Comparison of ENCODE assay signal across 19 mouse cellular contexts in the genomic region with DNA sequence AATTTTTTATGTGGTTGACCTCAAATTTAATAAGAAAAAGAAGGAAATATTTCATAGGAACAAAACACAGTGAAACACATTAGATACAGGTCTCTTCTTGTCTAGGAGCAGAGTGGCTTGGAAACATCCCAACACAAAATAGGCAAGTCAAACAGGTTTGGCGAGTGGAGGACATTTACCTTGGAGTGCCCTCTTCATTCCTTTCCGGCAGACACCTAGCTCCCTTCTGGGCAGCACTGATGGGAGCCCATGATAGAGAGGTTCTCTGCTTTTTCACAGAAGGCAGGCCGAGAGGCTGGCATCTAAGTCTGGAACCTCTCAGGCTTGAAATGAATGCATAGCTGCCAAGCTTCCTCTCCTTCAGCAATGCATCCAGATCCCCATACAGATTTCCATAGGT. TPM values are rescaled to one million over a fixed set of nuclear protein-coding genes. Genes with fewer than 3 reads are reported as not detected.
A peak's percentile ranks its signal among the peaks of the same experiment; 100 is the strongest.
DNase-seq lines count a peak whose midpoint lies in the region; ATAC-seq lines count a peak whose summit lies in the region.
"Had no signal": no experiment of that assay in that cellular context is flagged by ENCODE, and none has a peak within 500 bp of the region (broad histone marks: within the 10 kb centered on the region; RNA-seq: fewer than 3 reads in every experiment).

No protein-coding gene starts in this region.

- H3K27me3 ChIP-seq in embryonic facial prominence, embryonic 14.5 days (replicated peaks; ENCODE audit: control insufficient read depth, insufficient read depth, low read length), result no peaks in the 10 kb centered on the region
- H3K27me3 ChIP-seq in lung, embryonic 16.5 days (ENCODE audit: control insufficient read depth, insufficient read depth, low read depth, low read length), result no peaks in the 10 kb centered on the region
- H3K27me3 ChIP-seq: forebrain, embryonic 12.5 days; heart, embryonic 15.5 days; liver, embryonic 13.5 days had no signal

- no peak overlapping the region; the same call in 1 of the 2 replicates for H3K27ac ChIP-seq in embryonic facial prominence, embryonic 14.5 days (replicated peaks; ENCODE audit: low read depth, low read length)
- peak overlapping the region; percentile 5 for H3K27ac ChIP-seq in lung, embryonic 16.5 days (ENCODE audit: low read length)
- H3K27ac ChIP-seq: forebrain, embryonic 12.5 days; heart, embryonic 15.5 days; liver, embryonic 13.5 days had no signal

- H3K9ac ChIP-seq in embryonic facial prominence, embryonic 14.5 days (ENCODE audit: low read depth, low read length), result no peak overlapping the region
- H3K9ac ChIP-seq in lung, embryonic 16.5 days (ENCODE audit: low read length), result no peak overlapping the region
- H3K9ac ChIP-seq: forebrain, embryonic 12.5 days; heart, embryonic 15.5 days; liver, embryonic 13.5 days had no signal

- no peak overlapping the region for H3K4me2 ChIP-seq in embryonic facial prominence, embryonic 14.5 days (ENCODE audit: low read depth, low read length)
- no peak overlapping the region for H3K4me2 ChIP-seq in lung, embryonic 16.5 days (ENCODE audit: low read depth, low read length)
- H3K4me2 ChIP-seq: forebrain, embryonic 12.5 days; heart, embryonic 15.5 days; liver, embryonic 13.5 days had no signal

- peak; percentile 42 to 54 for DNase-seq in lung, adult 18-20 months
- no peak for DNase-seq in lung, postnatal 10 days
- DNase-seq in embryonic facial prominence, embryonic 14.5 days (ENCODE audit: low spot score), result peak; percentile 74
- peak; percentile 39 to 73 for DNase-seq in kidney, adult 8-10 months
- DNase-seq in layer of hippocampus, adult 18-20 months (ENCODE audit: low spot score in 2 of 2), result no peak
- DNase-seq in spleen, postnatal 36 days (ENCODE audit: low spot score in 2 of 2), result no peak
- DNase-seq: adrenal gland, adult 8-10 months; cerebellum, adult 9-10 months; heart, adult 11 months; liver, embryonic 13.5 days; midbrain, embryonic 14.5 days; right cerebral cortex, postnatal 14 days; thymus, adult 2 months had no signal

- no peak overlapping the region for H3K4me3 ChIP-seq in embryonic facial prominence, embryonic 14.5 days (ENCODE audit: low read depth, low read length)
- H3K4me3 ChIP-seq in lung, embryonic 16.5 days (ENCODE audit: low read length), result no peak overlapping the region
- H3K4me3 ChIP-seq: forebrain, embryonic 12.5 days; heart, embryonic 15.5 days; liver, embryonic 13.5 days had no signal

- 66% methylated on average over 3 of the region's 3 CpGs for WGBS in embryonic facial prominence, embryonic 14.5 days
- WGBS in lung, embryonic 16.5 days, result 55% methylated on average over 3 of the region's 3 CpGs

- no peaks in the 10 kb centered on the region for H3K9me3 ChIP-seq in embryonic facial prominence, embryonic 14.5 days (ENCODE audit: control insufficient read depth, low read length)
- H3K9me3 ChIP-seq in lung, embryonic 16.5 days (ENCODE audit: control insufficient read depth, low read length), result no peaks in the 10 kb centered on the region
- H3K9me3 ChIP-seq: forebrain, embryonic 12.5 days; heart, embryonic 15.5 days; liver, embryonic 13.5 days had no signal

- peaks cover 10% of the 10 kb centered on the region; the same call in 1 of the 2 replicates for H3K36me3 ChIP-seq in embryonic facial prominence, embryonic 14.5 days (ENCODE audit: control insufficient read depth, insufficient read depth, low read length)
- H3K36me3 ChIP-seq in lung, embryonic 16.5 days (ENCODE audit: control insufficient read depth, insufficient read depth, low read length), result no peaks in the 10 kb centered on the region
- H3K36me3 ChIP-seq: heart, embryonic 15.5 days; liver, embryonic 13.5 days had no signal

- ATAC-seq in embryonic facial prominence, embryonic 14.5 days (ENCODE audit: low read depth), result peak; percentile 75
- ATAC-seq in lung, embryonic 16.5 days (ENCODE audit: low read depth), result no peak
- no peak for ATAC-seq in granulocyte monocyte progenitor cell, adult 5-6 weeks (replicated peaks; ENCODE audit: poor library complexity, severe bottlenecking)
- ATAC-seq: CD4-positive, CD25-positive, alpha-beta regulatory T cell, adult 4 months; inflammation-experienced regulatory T-cells, adult 6 months had no signal

- no peaks in the 10 kb centered on the region for H3K4me1 ChIP-seq in embryonic facial prominence, embryonic 14.5 days (ENCODE audit: control insufficient read depth, insufficient read depth, low read length)
- no peaks in the 10 kb centered on the region; the same call in 1 of the 2 replicates for H3K4me1 ChIP-seq in lung, embryonic 16.5 days (replicated peaks; ENCODE audit: control insufficient read depth, insufficient read depth, low read length)
- H3K4me1 ChIP-seq: forebrain, embryonic 12.5 days; heart, embryonic 15.5 days; liver, embryonic 13.5 days had no signal

RNA-seq across cellular contexts. Expression of gene Papss1, which starts 9.0 kb away (rescaled TPM):
- polyA plus RNA-seq in embryonic facial prominence, embryonic 14.5 days (2014; fragmentation: Nextera tagmentation; extraction: Ambion mirVana), result 111 and 128 TPM in 2 replicates
- polyA plus RNA-seq in lung, embryonic 16.5 days (2015; fragmentation: Nextera tagmentation; extraction: Ambion mirVana), result 93.5 and 97.3 TPM in 2 replicates
- total RNA-seq in granulocyte monocyte progenitor cell, adult 5-6 weeks (2014; fragmentation: Nextera tagmentation), result 15.4 and 19.6 TPM in 2 replicates
- total RNA-seq in granulocyte monocyte progenitor cell, adult 5-6 weeks (2017), result 25.3 and 29.0 TPM in 2 replicates
- 10 to 100 TPM; 71.5 to 76.5 TPM for total RNA-seq in layer of hippocampus, adult 18-20 months (2021)

Comparison
In these comparisons a context has a peak if more than half of its experiments do, and no peak if none do; other contexts are left out.
1. DNase-seq: peak in lung, adult 18-20 months (2 of 2), embryonic facial prominence, embryonic 14.5 days (single experiment) and kidney, adult 8-10 months (2 of 2); none in lung, postnatal 10 days (single experiment), layer of hippocampus, adult 18-20 months (0 of 2) and spleen, postnatal 36 days (0 of 2).